Mouse (Mus musculus): ENCODE results near the gene Dip2c.

- no peak for TF ChIP-seq CTCF (IDR thresholded peaks at IDR 0.05; ENCODE audit: extremely low read depth, insufficient read depth, low read length)
- TF ChIP-seq POLR2A (IDR thresholded peaks at IDR 0.05; ENCODE audit: extremely low read depth, insufficient read depth, low read length): no peak
These were observed 74.3 kb downstream of the Dip2c start for GRCm38 (mm10) chr13:9350670-9351069.

Measured in cortical plate, adult 2 months (tissue).